Mouse (Mus musculus) CH12.LX (cell line): ENCODE results near the gene Snapc1. TPM values are rescaled to one million over a fixed set of nuclear protein-coding genes. Genes with fewer than 3 reads are reported as not detected.

ENCODE experiments used
- DNase-seq: peaks from one replicate; pipeline ENCODE4 v3.0.0-alpha.2; 2013; ENCODE audit errors: extremely low read depth
- H3K27ac ChIP-seq: 2 replicates; pipeline ENCODE4 v1.5.1; 2012; ENCODE audit warnings: low read depth, mild to moderate bottlenecking, control low read depth, moderate library complexity; ENCODE audit not compliant: insufficient read depth
- H3K27me3 ChIP-seq: replicated peaks from 2 replicates; pipeline ENCODE3; 2012; ENCODE audit warnings: inconsistent platforms
- H3K36me3 ChIP-seq, 2 experiments: replicated peaks in 1 of 2; 2 replicates each; pipeline versions ENCODE3 to v1.6.1; 2012; ENCODE audit warnings: inconsistent platforms in 1 of 2, low read length in 1 of 2, mild to moderate bottlenecking in 1 of 2, mixed read lengths in 1 of 2, moderate library complexity in 1 of 2; ENCODE audit not compliant: control insufficient read depth in 1 of 2, insufficient read depth in 1 of 2
- H3K4me1 ChIP-seq, 2 experiments: 2 replicates each; pipeline ENCODE4 v1.6.1; 2012; ENCODE audit warnings: inconsistent platforms in 1 of 2, moderate library complexity in 1 of 2; ENCODE audit not compliant: insufficient read depth in 2 of 2, control insufficient read depth in 1 of 2
- H3K4me2 ChIP-seq: 2 replicates; pipeline ENCODE4 v1.6.1; 2012; ENCODE audit warnings: low read depth, mild to moderate bottlenecking, control low read depth; ENCODE audit not compliant: poor library complexity, insufficient read depth, severe bottlenecking
- H3K4me3 ChIP-seq, 3 experiments: fragments of 150-350 bp in 1 of 3; sonication (generic) in 1 of 3; replicated peaks in 1 of 3; 2 replicates each; pipeline versions ENCODE3 to v1.5.1; 2011 to 2012; ENCODE audit warnings: low read depth in 2 of 3, low read length in 2 of 3, mild to moderate bottlenecking in 2 of 3, moderate library complexity in 2 of 3, control low read depth in 1 of 3, improper control_type of control experiment in 1 of 3, inconsistent platforms in 1 of 3, mixed read lengths in 1 of 3; ENCODE audit not compliant: poor library complexity in 1 of 3
- H3K79me2 ChIP-seq: replicated peaks from 2 replicates; pipeline ENCODE4 v1.6.1; 2012; ENCODE audit warnings: mild to moderate bottlenecking, moderate library complexity; ENCODE audit not compliant: control insufficient read depth, poor library complexity, insufficient read depth, severe bottlenecking; ENCODE audit errors: extremely low read depth
- H3K9ac ChIP-seq: 2 replicates; pipeline ENCODE4 v1.6.1; 2012; ENCODE audit warnings: low read depth, mild to moderate bottlenecking, control low read depth, moderate library complexity; ENCODE audit not compliant: insufficient read depth
- H3K9me3 ChIP-seq: replicated peaks from 2 replicates; pipeline ENCODE3; 2012; ENCODE audit warnings: low read length, inconsistent platforms, mixed read lengths
- BHLHE40 ChIP-seq: IDR thresholded peaks from 2 replicates; pipeline ENCODE4 v1.6.1; 2011; ENCODE audit warnings: mild to moderate bottlenecking, low read depth, low read length, improper control_type of control experiment
- CHD2 ChIP-seq: IDR thresholded peaks from 2 replicates; pipeline ENCODE4 v1.6.1; 2011; ENCODE audit warnings: low read length, improper control_type of control experiment
- CTCF ChIP-seq, 2 experiments: IDR thresholded peaks in 1 of 2; conservative IDR thresholded peaks in 1 of 2; 2 replicates each; pipeline ENCODE4 v1.5.1; 2011 to 2012; ENCODE audit warnings: low read depth in 2 of 2, low read length in 2 of 2, improper control_type of control experiment in 1 of 2, inconsistent platforms in 1 of 2, mild to moderate bottlenecking in 1 of 2, moderate library complexity in 1 of 2
- ETS1 ChIP-seq: conservative IDR thresholded peaks from 2 replicates; pipeline ENCODE4 v1.6.1; 2012; ENCODE audit warnings: low read depth, mild to moderate bottlenecking, inconsistent platforms, low read length, improper control_type of control experiment, moderate library complexity
- GABPA ChIP-seq: IDR thresholded peaks from 2 replicates; pipeline ENCODE4 v1.6.1; 2012; ENCODE audit warnings: low read depth, low read length, improper control_type of control experiment, inconsistent platforms; ENCODE audit not compliant: insufficient replicate concordance
- HCFC1 ChIP-seq: IDR thresholded peaks from 2 replicates; pipeline ENCODE4 v1.6.1; 2012; ENCODE audit warnings: low read depth, mild to moderate bottlenecking, inconsistent platforms, low read length, improper control_type of control experiment
- JUN ChIP-seq: IDR thresholded peaks from 2 replicates; pipeline ENCODE4 v1.6.1; 2011; ENCODE audit warnings: low read depth, mild to moderate bottlenecking, low read length, improper control_type of control experiment, moderate library complexity; ENCODE audit not compliant: insufficient read depth
- JUND ChIP-seq: conservative IDR thresholded peaks from 2 replicates; pipeline ENCODE4 v1.6.1; 2011; ENCODE audit warnings: low read depth, low read length, improper control_type of control experiment
- MAX ChIP-seq: IDR thresholded peaks from 2 replicates; pipeline ENCODE4 v1.6.1; 2011; ENCODE audit warnings: low read length, improper control_type of control experiment
- MAZ ChIP-seq: IDR thresholded peaks from 2 replicates; pipeline ENCODE4 v1.6.1; 2012; ENCODE audit warnings: low read depth, mild to moderate bottlenecking, inconsistent platforms, low read length, improper control_type of control experiment, moderate library complexity
- MEF2A ChIP-seq: IDR thresholded peaks from 2 replicates; pipeline ENCODE4 v1.6.1; 2014; ENCODE audit warnings: low read depth, mild to moderate bottlenecking, inconsistent platforms, low read length, improper control_type of control experiment, borderline replicate concordance
- MYC ChIP-seq: IDR thresholded peaks from 2 replicates; pipeline ENCODE4 v1.6.1; 2011; ENCODE audit warnings: low read depth, mild to moderate bottlenecking, improper control_type of control experiment, low read length
- NELFE ChIP-seq: IDR thresholded peaks from 2 replicates; pipeline ENCODE4 v1.6.1; 2011; ENCODE audit warnings: low read depth, low read length, improper control_type of control experiment
- NRF1 ChIP-seq: IDR thresholded peaks from 2 replicates; pipeline ENCODE4 v1.6.1; 2014; ENCODE audit warnings: low read depth, mild to moderate bottlenecking, inconsistent platforms, low read length, improper control_type of control experiment, moderate library complexity
- POLR2A ChIP-seq: IDR thresholded peaks from 2 replicates; pipeline ENCODE4 v1.6.1; 2011; ENCODE audit warnings: low read depth, mild to moderate bottlenecking, improper control_type of control experiment, low read length
- POLR2AphosphoS2 ChIP-seq: IDR thresholded peaks from 2 replicates; pipeline ENCODE4 v1.6.1; 2011; ENCODE audit warnings: low read depth, low read length, improper control_type of control experiment
- TCF12 ChIP-seq: IDR thresholded peaks from 2 replicates; pipeline ENCODE4 v1.6.1; 2014; ENCODE audit warnings: low read depth, mild to moderate bottlenecking, inconsistent platforms, low read length, improper control_type of control experiment
- UBTF ChIP-seq: IDR thresholded peaks from 2 replicates; pipeline ENCODE4 v1.6.1; 2012; ENCODE audit warnings: low read depth, mild to moderate bottlenecking, inconsistent platforms, low read length, improper control_type of control experiment, moderate library complexity
- USF1 ChIP-seq: IDR thresholded peaks from 2 replicates; pipeline ENCODE4 v1.6.1; 2014; ENCODE audit warnings: low read depth, mild to moderate bottlenecking, inconsistent platforms, low read length, improper control_type of control experiment
- ZC3H11A ChIP-seq: IDR thresholded peaks from 2 replicates; pipeline ENCODE4 v1.6.1; 2012; ENCODE audit warnings: low read depth, mild to moderate bottlenecking, inconsistent platforms, low read length, improper control_type of control experiment
- ZKSCAN1 ChIP-seq: IDR thresholded peaks from 2 replicates; pipeline ENCODE4 v1.6.1; 2012; ENCODE audit warnings: low read depth, inconsistent platforms, low read length, improper control_type of control experiment, borderline replicate concordance
- ZMIZ1 ChIP-seq: IDR thresholded peaks from 2 replicates; pipeline ENCODE4 v1.6.1; 2012; ENCODE audit warnings: low read depth, mild to moderate bottlenecking, inconsistent platforms, low read length, improper control_type of control experiment
- dilution Hi-C: fragments of 300-500 bp; cut with MboI; formaldehyde crosslinking; loops from 2 replicates; pipeline ENCODE4 v1.14.3; 2020; ENCODE audit warnings: low sequenced_read_pairs; ENCODE audit not compliant: extremely low pct_unique_long_range_greater_than_20kb, extremely low pct_ligation_motif_present
- in situ Hi-C: fragments of 300-500 bp; cut with MboI; formaldehyde crosslinking; loops from 3 replicates; pipeline ENCODE4 v1.14.3; 2019; ENCODE audit warnings: low sequenced_read_pairs, low pct_ligation_motif_present, low pct_unique_long_range_greater_than_20kb, mixed read lengths
- polyA plus RNA-seq: library from polyadenylated mRNA; unstranded; fragments of >175 nt; gene quantifications from 2 replicates; pipeline ENCODE4 v1.2.1, GENCODE M21; 2012; ENCODE audit warnings: low read depth; ENCODE audit not compliant: insufficient read length
- total RNA-seq, 2 experiments: library from RNA; depleted of rRNA; stranded (reverse); fragments of 300-350 nt in 1 of 2; fragments of >200 nt in 1 of 2; gene quantifications; 2 replicates each; pipeline ENCODE4 v1.2.3; 2012 to 2014

Snapc1 gene
- total and polyA plus RNA-seq, 3 experiments: 7.7 to 24.0 (median 9.7) TPM

GRCm38 (mm10) chr12:73957676-73958075, 6.6 kb upstream of the Snapc1 start:
- Histone ChIP-seq H3K27ac (no peak overlapping the region), H3K27me3 (no peaks in the 10 kb centered on the region), H3K36me3 (no peaks in the 10 kb centered on the region), H3K4me3 (no peak overlapping the region), H3K9me3 (no peaks in the 10 kb centered on the region), H3K79me2 (no peaks in the 10 kb centered on the region), H3K4me2 (no peak overlapping the region), H3K4me1 (0 out of 4 replicates have a peak, but pooled peaks cover 0 to 2% of the 10 kb centered on the region in 2 experiments), H3K9ac (no peak overlapping the region)
- no peak for TF ChIP-seq MYC
- TF ChIP-seq POLR2A: no peak
- no peak for TF ChIP-seq GABPA
- no peak for TF ChIP-seq UBTF
- no peak for TF ChIP-seq MAZ
- TF ChIP-seq HCFC1: no peak
- TF ChIP-seq NELFE: no peak
- no peak for TF ChIP-seq ZKSCAN1
- no peak for TF ChIP-seq TCF12
- no peak for TF ChIP-seq CTCF (conservative IDR thresholded peaks at IDR 0.05 in 1 of 2, IDR thresholded peaks at IDR 0.05 in 1 of 2; ENCODE audit: low read depth in 2 of 2, low read length in 2 of 2)
- TF ChIP-seq NRF1: no peak
- no peak for TF ChIP-seq ZMIZ1
- no peak for TF ChIP-seq POLR2AphosphoS2
- no peak for TF ChIP-seq MEF2A
- no peak for TF ChIP-seq JUND
- TF ChIP-seq MAX: no peak
- no peak for TF ChIP-seq CHD2
- no peak for TF ChIP-seq JUN
- TF ChIP-seq ZC3H11A: no peak
- in situ Hi-C loops: no loop called here
- DNase-seq: no peak
- dilution Hi-C loops: no loop called here

DNA sequence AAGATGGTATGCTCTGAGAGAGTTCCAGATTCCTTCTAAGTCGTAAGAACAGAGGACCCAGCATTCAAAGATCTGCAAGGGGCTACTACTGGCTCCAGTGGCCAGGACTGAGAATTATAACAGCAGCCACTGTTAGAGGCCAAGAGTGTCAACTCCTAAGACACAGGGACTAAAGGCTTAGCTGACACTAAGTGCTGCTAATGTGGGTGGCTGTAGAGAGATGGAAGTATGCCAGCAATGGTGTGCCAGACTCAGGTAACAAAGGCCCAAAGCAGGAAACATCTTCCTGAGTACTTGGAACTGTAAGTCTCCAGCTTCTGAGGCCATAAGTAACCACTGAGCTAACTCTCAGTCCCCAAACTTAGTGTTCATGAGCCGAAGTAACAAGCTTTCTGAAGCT, 5.5 kb upstream of the Snapc1 start:
- Histone ChIP-seq H3K4me3 (no peak overlapping the region), H3K27ac (no peak overlapping the region), H3K27me3 (no peaks in the 10 kb centered on the region), H3K4me1 (peaks cover 3 to 6% of the 10 kb centered on the region in 2 experiments; a peak in 1 of 4 replicates), H3K4me2 (no peak overlapping the region), H3K79me2 (no peaks in the 10 kb centered on the region), H3K9me3 (no peaks in the 10 kb centered on the region), H3K9ac (no peak overlapping the region), H3K36me3 (no peaks in the 10 kb centered on the region)
- no peak for TF ChIP-seq NELFE
- TF ChIP-seq ETS1: no peak
- TF ChIP-seq HCFC1: no peak
- no peak for TF ChIP-seq MYC
- no peak for TF ChIP-seq USF1
- TF ChIP-seq BHLHE40: no peak
- TF ChIP-seq TCF12: no peak
- no peak for DNase-seq
- dilution Hi-C loops (no loop called here), in situ Hi-C loops (no loop called here)
